In genomic region chr6:134614322-134614721, GRCm38 (mm10) we compare ENCODE assay signal across 11 mouse cellular contexts. TPM values are rescaled to one million over a fixed set of nuclear protein-coding genes. Genes with fewer than 3 reads are reported as not detected.
DNase-seq lines count a peak whose midpoint lies in the region; ATAC-seq and TF ChIP-seq lines count a peak whose summit lies in the region.
"Had no signal": no experiment of that assay in that cellular context is flagged by ENCODE, and none has a peak within 500 bp of the region (broad histone marks: within the 10 kb centered on the region; RNA-seq: fewer than 3 reads in every experiment).

No protein-coding gene starts in this region.

- no peak for TF ChIP-seq EP300 in liver, embryonic 14.5 days (IDR thresholded peaks at IDR 0.05; ENCODE audit: low read depth)

- no peaks in the 10 kb centered on the region for H3K9me3 ChIP-seq in hindbrain, embryonic 12.5 days (replicated peaks)
- no peaks in the 10 kb centered on the region for H3K9me3 ChIP-seq in hindbrain, embryonic 11.5 days (ENCODE audit: control insufficient read depth, low read length)
- no peaks in the 10 kb centered on the region for H3K9me3 ChIP-seq in midbrain, embryonic 13.5 days
- no peaks in the 10 kb centered on the region for H3K9me3 ChIP-seq in midbrain, embryonic 14.5 days (ENCODE audit: control insufficient read depth, low read length)
- no peaks in the 10 kb centered on the region for H3K9me3 ChIP-seq in liver, embryonic 14.5 days (ENCODE audit: control insufficient read depth, low read length)

- WGBS in hindbrain, embryonic 12.5 days: 84% methylated on average over 4 of the region's 4 CpGs
- WGBS in hindbrain, embryonic 11.5 days: 89% methylated on average over 4 of the region's 4 CpGs
- WGBS in midbrain, embryonic 13.5 days: 88% methylated on average over 4 of the region's 4 CpGs
- WGBS in midbrain, embryonic 14.5 days: 86% methylated on average over 4 of the region's 4 CpGs
- WGBS in liver, embryonic 14.5 days (ENCODE audit: insufficient replicate concordance): 67% methylated on average over 4 of the region's 4 CpGs

- H3K4me1 ChIP-seq in hindbrain, embryonic 12.5 days: no peaks in the 10 kb centered on the region
- H3K4me1 ChIP-seq in hindbrain, embryonic 11.5 days (replicated peaks; ENCODE audit: control insufficient read depth, insufficient read depth, low read length): no peaks in the 10 kb centered on the region
- no peaks in the 10 kb centered on the region for H3K4me1 ChIP-seq in midbrain, embryonic 13.5 days (replicated peaks)
- H3K4me1 ChIP-seq in midbrain, embryonic 14.5 days (ENCODE audit: control insufficient read depth, insufficient read depth, low read length): no peaks in the 10 kb centered on the region
- peaks cover 0 to 8% of the 10 kb centered on the region in 2 experiments; a peak in 3 of 4 replicates for H3K4me1 ChIP-seq in liver, embryonic 14.5 days (replicated peaks; ENCODE audit: control insufficient read depth in 2 of 2, insufficient read depth in 2 of 2, low read length in 1 of 2)

- DNase-seq in hindbrain, embryonic 11.5 days (ENCODE audit: low spot score): no peak
- no peak for DNase-seq in midbrain, embryonic 14.5 days
- DNase-seq in liver, embryonic 14.5 days (ENCODE audit: low read depth in 3 of 3, low spot score in 3 of 3): no peak
- DNase-seq in cerebellum, postnatal 25 days: no peak
- DNase-seq in adipocyte (ENCODE audit: low spot score): no peak
- DNase-seq: cerebellum, postnatal 14 days; right cerebral cortex, postnatal 4 days had no signal

- TF ChIP-seq CTCF in liver, embryonic 14.5 days (IDR thresholded peaks at IDR 0.05; ENCODE audit: low read depth): no peak

- no peak overlapping the region for H3K4me2 ChIP-seq in hindbrain, embryonic 12.5 days (replicated peaks)
- H3K4me2 ChIP-seq in hindbrain, embryonic 11.5 days (replicated peaks; ENCODE audit: low read depth, low read length): no peak overlapping the region
- H3K4me2 ChIP-seq in midbrain, embryonic 13.5 days (replicated peaks): no peak overlapping the region
- H3K4me2 ChIP-seq in midbrain, embryonic 14.5 days (ENCODE audit: low read length): no peak overlapping the region
- H3K4me2 ChIP-seq in liver, embryonic 14.5 days (ENCODE audit: low read depth): no peak overlapping the region; the same call in 1 of the 2 replicates

- no peaks in the 10 kb centered on the region for H3K36me3 ChIP-seq in hindbrain, embryonic 12.5 days
- no peaks in the 10 kb centered on the region for H3K36me3 ChIP-seq in hindbrain, embryonic 11.5 days (ENCODE audit: control insufficient read depth, insufficient read depth, low read length)
- H3K36me3 ChIP-seq in midbrain, embryonic 13.5 days: no peaks in the 10 kb centered on the region
- no peaks in the 10 kb centered on the region for H3K36me3 ChIP-seq in midbrain, embryonic 14.5 days (ENCODE audit: control insufficient read depth, insufficient read depth, low read length)
- H3K36me3 ChIP-seq in liver, embryonic 14.5 days (replicated peaks; ENCODE audit: control insufficient read depth, insufficient read depth, low read depth): no peaks in the 10 kb centered on the region

- H3K27me3 ChIP-seq in hindbrain, embryonic 12.5 days: no peaks in the 10 kb centered on the region
- no peaks in the 10 kb centered on the region for H3K27me3 ChIP-seq in hindbrain, embryonic 11.5 days (ENCODE audit: control insufficient read depth, insufficient read depth, low read length)
- H3K27me3 ChIP-seq in midbrain, embryonic 13.5 days: no peaks in the 10 kb centered on the region
- no peaks in the 10 kb centered on the region for H3K27me3 ChIP-seq in midbrain, embryonic 14.5 days (ENCODE audit: control insufficient read depth, insufficient read depth, low read length)
- H3K27me3 ChIP-seq in liver, embryonic 14.5 days (ENCODE audit: control insufficient read depth, insufficient read depth, low read length): no peaks in the 10 kb centered on the region
- H3K27me3 ChIP-seq: Patski had no signal

- no peak overlapping the region for H3K4me3 ChIP-seq in hindbrain, embryonic 12.5 days
- H3K4me3 ChIP-seq in hindbrain, embryonic 11.5 days (ENCODE audit: low read depth, low read length): no peak overlapping the region
- no peak overlapping the region for H3K4me3 ChIP-seq in midbrain, embryonic 13.5 days (replicated peaks)
- H3K4me3 ChIP-seq in midbrain, embryonic 14.5 days (replicated peaks; ENCODE audit: low read depth, low read length): no peak overlapping the region
- H3K4me3 ChIP-seq in liver, embryonic 14.5 days (ENCODE audit: insufficient read depth in 1 of 2, low read depth in 2 of 2, low read length in 2 of 2): no peak overlapping the region

- ATAC-seq in hindbrain, embryonic 12.5 days (ENCODE audit: low FRiP score): 0 out of 2 replicates have a peak, but pooled peaks have one; percentile 38
- no peak for ATAC-seq in hindbrain, embryonic 11.5 days (ENCODE audit: low FRiP score)
- ATAC-seq in midbrain, embryonic 13.5 days: 0 out of 2 replicates have a peak, but pooled peaks have one; percentile 52
- ATAC-seq in midbrain, embryonic 14.5 days (ENCODE audit: low FRiP score, low TSS enrichment): no peak
- ATAC-seq in liver, embryonic 14.5 days (ENCODE audit: insufficient read depth): peak; percentile 63

- no peak overlapping the region for H3K27ac ChIP-seq in hindbrain, embryonic 12.5 days
- no peak overlapping the region for H3K27ac ChIP-seq in hindbrain, embryonic 11.5 days (ENCODE audit: low read depth, low read length)
- no peak overlapping the region for H3K27ac ChIP-seq in midbrain, embryonic 13.5 days
- H3K27ac ChIP-seq in midbrain, embryonic 14.5 days (replicated peaks; ENCODE audit: low read depth, low read length): no peak overlapping the region
- H3K27ac ChIP-seq in liver, embryonic 14.5 days: no peak overlapping the region

- H3K9ac ChIP-seq in hindbrain, embryonic 12.5 days: no peak overlapping the region
- no peak overlapping the region for H3K9ac ChIP-seq in hindbrain, embryonic 11.5 days (ENCODE audit: low read depth, low read length)
- no peak overlapping the region for H3K9ac ChIP-seq in midbrain, embryonic 13.5 days (replicated peaks)
- H3K9ac ChIP-seq in midbrain, embryonic 14.5 days (replicated peaks; ENCODE audit: low read length): no peak overlapping the region
- H3K9ac ChIP-seq in liver, embryonic 14.5 days (replicated peaks): no peak overlapping the region

RNA-seq across cellular contexts. Expression of gene Mansc1, which starts 18.0 kb away (rescaled TPM):
- polyA plus RNA-seq in hindbrain, embryonic 12.5 days (2016; fragmentation: Nextera tagmentation; extraction: Ambion mirVana): 1.3 and 1.6 TPM in 2 replicates
- 0.66 and 0.93 TPM in 2 replicates for polyA plus RNA-seq in hindbrain, embryonic 11.5 days (2014; fragmentation: Nextera tagmentation; extraction: Ambion mirVana)
- polyA plus RNA-seq in midbrain, embryonic 13.5 days (2015; fragmentation: Nextera tagmentation; extraction: Ambion mirVana): 0.92 and 1.1 TPM in 2 replicates
- 0.91 and 1.0 TPM in 2 replicates for polyA plus RNA-seq in midbrain, embryonic 14.5 days (2014; fragmentation: Nextera tagmentation; extraction: Ambion mirVana)
- polyA plus RNA-seq in liver, embryonic 14.5 days (2012; rRNA removed): 0.55 and 0.56 TPM in 2 replicates
- 0.52 and 0.64 TPM in 2 replicates for polyA plus RNA-seq in liver, embryonic 14.5 days (2014; fragmentation: Nextera tagmentation; extraction: Ambion mirVana)
- polyA plus RNA-seq: erythroblast, embryonic 14.5 days; Patski had no signal

RNA-seq across cellular contexts. Expression of gene Borcs5, which starts 25.0 kb away (rescaled TPM):
- 37.8 and 38.5 TPM in 2 replicates for polyA plus RNA-seq in hindbrain, embryonic 12.5 days (2016; fragmentation: Nextera tagmentation; extraction: Ambion mirVana)
- polyA plus RNA-seq in hindbrain, embryonic 11.5 days (2014; fragmentation: Nextera tagmentation; extraction: Ambion mirVana): 33.2 and 37.4 TPM in 2 replicates
- 46.9 and 48.6 TPM in 2 replicates for polyA plus RNA-seq in midbrain, embryonic 13.5 days (2015; fragmentation: Nextera tagmentation; extraction: Ambion mirVana)
- polyA plus RNA-seq in midbrain, embryonic 14.5 days (2014; fragmentation: Nextera tagmentation; extraction: Ambion mirVana): 51.3 and 57.5 TPM in 2 replicates
- 4.5 and 4.7 TPM in 2 replicates for polyA plus RNA-seq in liver, embryonic 14.5 days (2012; rRNA removed)
- polyA plus RNA-seq in liver, embryonic 14.5 days (2014; fragmentation: Nextera tagmentation; extraction: Ambion mirVana): 8.0 and 9.3 TPM in 2 replicates

RNA-seq across cellular contexts. Expression of gene Lrp6, which starts 47.6 kb away (rescaled TPM):
- polyA plus RNA-seq in hindbrain, embryonic 12.5 days (2016; fragmentation: Nextera tagmentation; extraction: Ambion mirVana): 38.2 and 39.2 TPM in 2 replicates
- 28.9 and 37.1 TPM in 2 replicates for polyA plus RNA-seq in hindbrain, embryonic 11.5 days (2014; fragmentation: Nextera tagmentation; extraction: Ambion mirVana)
- 23.6 and 24.3 TPM in 2 replicates for polyA plus RNA-seq in midbrain, embryonic 13.5 days (2015; fragmentation: Nextera tagmentation; extraction: Ambion mirVana)
- polyA plus RNA-seq in midbrain, embryonic 14.5 days (2014; fragmentation: Nextera tagmentation; extraction: Ambion mirVana): 23.0 and 26.8 TPM in 2 replicates
- 3.9 and 6.2 TPM in 2 replicates for polyA plus RNA-seq in liver, embryonic 14.5 days (2012; rRNA removed)
- 6.9 and 8.5 TPM in 2 replicates for polyA plus RNA-seq in liver, embryonic 14.5 days (2014; fragmentation: Nextera tagmentation; extraction: Ambion mirVana)

Comparison
In these comparisons a context has a peak if more than half of its experiments do, and no peak if none do; other contexts are left out.
1. ATAC-seq: peak in hindbrain, embryonic 12.5 days (single experiment), midbrain, embryonic 13.5 days (single experiment) and liver, embryonic 14.5 days (single experiment); none in hindbrain, embryonic 11.5 days (single experiment) and midbrain, embryonic 14.5 days (single experiment).